Mouse (Mus musculus) kidney, embryonic 14.5 days (tissue): ENCODE data around the gene 3110001I22Rik. TPM values are rescaled to one million over a fixed set of nuclear protein-coding genes. Genes with fewer than 3 reads are reported as not detected.

Source experiments
- ATAC-seq: fragments of 200-750 bp; cut with Nextera tagmentation; 2 replicates; pipeline ENCODE4 v1.8.0; 2017; ENCODE audit warnings: moderate number of reproducible peaks, mild to moderate bottlenecking, moderate TSS enrichment, moderate library complexity; ENCODE audit not compliant: low FRiP score, low TSS enrichment
- H3K27ac ChIP-seq: fragments of 300-500 bp; sonication (generic); 2 replicates; pipeline ENCODE4 v1.5.1; 2014; ENCODE audit warnings: low read depth, mild to moderate bottlenecking, low read length, moderate library complexity, mixed read lengths
- H3K27me3 ChIP-seq: fragments of 300-500 bp; sonication (generic); 2 replicates; pipeline ENCODE4 v1.6.1; 2014; ENCODE audit warnings: mild to moderate bottlenecking, low read length; ENCODE audit not compliant: control insufficient read depth, insufficient read depth
- H3K36me3 ChIP-seq: fragments of 300-500 bp; sonication (generic); 2 replicates; pipeline ENCODE4 v1.6.1; 2014; ENCODE audit warnings: low read length, mixed read lengths; ENCODE audit not compliant: control insufficient read depth, insufficient read depth
- H3K4me1 ChIP-seq: fragments of 300-500 bp; sonication (generic); 2 replicates; pipeline ENCODE4 v1.6.1; 2014; ENCODE audit warnings: low read length, mixed read lengths; ENCODE audit not compliant: control insufficient read depth, insufficient read depth
- H3K4me2 ChIP-seq: fragments of 300-500 bp; sonication (generic); replicated peaks from 2 replicates; pipeline ENCODE4 v1.6.1; 2014; ENCODE audit warnings: low read depth, mild to moderate bottlenecking, low read length
- H3K4me3 ChIP-seq: fragments of 300-500 bp; sonication (generic); 2 replicates; pipeline ENCODE4 v1.5.1; 2014; ENCODE audit warnings: mild to moderate bottlenecking, low read length
- H3K9ac ChIP-seq: fragments of 300-500 bp; sonication (generic); 2 replicates; pipeline ENCODE4 v1.6.1; 2014; ENCODE audit warnings: low read depth, mild to moderate bottlenecking, low read length, moderate library complexity
- H3K9me3 ChIP-seq: fragments of 300-500 bp; sonication (generic); 2 replicates; pipeline ENCODE4 v1.6.1; 2016; ENCODE audit warnings: low read length; ENCODE audit not compliant: control insufficient read depth
- WGBS: fragments of 180-500 bp; shearing (Covaris S2); extraction: QIAGEN DNeasy Blood & Tissue Kit; methylation state at CpG from one replicate; pipeline ENCODE4 v1.1.7; 2014; 5-methylcytosine and 5-hydroxymethylcytosine counted together
- polyA plus RNA-seq: library from polyadenylated mRNA; unstranded; fragments of >200 nt; fragmentation: Nextera tagmentation; extraction: Ambion mirVana; gene quantifications from 2 replicates; pipeline ENCODE4 v1.2.1, GENCODE M21; 2014

Gene 3110001I22Rik
- polyA plus RNA-seq, 1 experiment from 2014 or later: 7.3 TPM

DNA sequence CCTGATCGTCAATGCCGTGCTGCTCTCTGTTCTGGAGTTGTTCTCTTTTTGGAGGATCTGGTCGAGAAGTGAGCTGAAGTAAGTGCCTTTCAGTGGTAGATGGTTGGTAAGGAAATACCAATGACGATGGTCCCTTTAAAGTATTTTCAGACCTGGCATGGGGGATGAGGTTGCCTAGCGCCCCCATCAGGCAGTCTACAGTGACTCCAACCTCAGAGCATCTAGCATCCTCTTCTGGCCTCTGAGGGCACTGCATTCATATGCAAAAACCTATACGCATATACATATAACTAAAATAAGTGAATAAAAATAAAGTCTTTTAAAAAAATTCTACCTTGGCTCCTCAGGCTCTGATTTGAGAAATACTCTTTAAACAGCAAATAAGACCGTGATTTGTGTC, 27.3 kb downstream of the 3110001I22Rik start:
- no peak overlapping the region for H3K27ac ChIP-seq
- WGBS: 88% methylated on average over 7 of the region's 7 CpGs

DNA sequence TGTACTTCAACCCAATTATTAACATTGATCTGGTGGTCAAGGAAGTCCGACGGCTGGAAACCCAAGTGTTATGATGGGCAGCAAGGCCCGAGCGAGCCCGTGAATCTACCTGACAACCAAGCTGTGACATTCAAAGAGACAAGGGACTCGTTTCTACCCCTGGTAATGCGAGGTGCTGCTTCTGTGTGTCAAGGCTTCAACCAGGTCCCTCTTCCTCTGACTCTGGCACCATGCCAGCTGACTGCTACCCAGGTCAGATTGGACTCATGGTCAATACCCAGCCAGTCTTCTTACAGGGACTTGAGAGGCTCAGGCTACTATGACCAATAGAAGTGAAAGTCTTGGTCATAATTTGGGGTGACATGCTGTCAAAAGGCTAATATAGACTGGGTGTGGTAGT, 30.5 kb downstream of the 3110001I22Rik start:
- Histone ChIP-seq H3K9me3 (no peaks in the 10 kb centered on the region), H3K27ac (no peak overlapping the region), H3K4me1 (no peaks in the 10 kb centered on the region), H3K9ac (no peak overlapping the region), H3K36me3 (peaks cover 46% of the 10 kb centered on the region), H3K27me3 (no peaks in the 10 kb centered on the region), H3K4me3 (no peak overlapping the region), H3K4me2 (no peak overlapping the region)
- WGBS: 95% methylated on average over 7 of the region's 7 CpGs
- no peak for ATAC-seq

More for the DNA sequence above, 27.3 kb downstream of the 3110001I22Rik start:
- Histone ChIP-seq H3K4me1 (no peaks in the 10 kb centered on the region), H3K9me3 (no peaks in the 10 kb centered on the region), H3K27me3 (no peaks in the 10 kb centered on the region), H3K4me2 (no peak overlapping the region), H3K4me3 (no peak overlapping the region), H3K36me3 (peaks cover 64% of the 10 kb centered on the region), H3K9ac (no peak overlapping the region)
- ATAC-seq: no peak

DNA sequence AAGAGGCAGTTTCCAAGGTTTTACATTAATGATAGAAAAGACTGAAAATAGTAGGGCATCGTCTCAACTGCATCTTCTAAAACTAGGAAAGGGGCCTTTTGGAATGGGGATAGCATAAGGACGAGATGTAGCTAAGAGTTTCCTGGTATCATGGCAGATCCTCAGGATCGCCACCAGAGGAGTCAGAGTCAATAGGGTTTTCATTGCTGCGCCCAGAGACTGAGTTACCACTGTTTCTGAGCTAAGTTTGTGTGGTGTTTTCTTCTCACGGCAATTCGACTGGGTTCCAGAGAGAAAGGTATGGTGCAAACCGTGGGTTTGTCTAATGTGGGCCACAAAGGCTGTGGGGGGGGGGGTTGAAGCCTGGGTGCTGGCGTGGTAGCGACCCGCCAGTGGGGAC, 32.9 kb downstream of the 3110001I22Rik start:
- H3K4me3 ChIP-seq: no peak overlapping the region
- no peaks in the 10 kb centered on the region for H3K4me1 ChIP-seq
- WGBS: 97% methylated on average over 10 of the region's 10 CpGs
- H3K9ac ChIP-seq: no peak overlapping the region
- H3K9me3 ChIP-seq: no peaks in the 10 kb centered on the region
- no peak overlapping the region for H3K4me2 ChIP-seq
- no peak for ATAC-seq
- no peak overlapping the region for H3K27ac ChIP-seq
- H3K27me3 ChIP-seq: no peaks in the 10 kb centered on the region
- peaks cover 25% of the 10 kb centered on the region for H3K36me3 ChIP-seq

DNA sequence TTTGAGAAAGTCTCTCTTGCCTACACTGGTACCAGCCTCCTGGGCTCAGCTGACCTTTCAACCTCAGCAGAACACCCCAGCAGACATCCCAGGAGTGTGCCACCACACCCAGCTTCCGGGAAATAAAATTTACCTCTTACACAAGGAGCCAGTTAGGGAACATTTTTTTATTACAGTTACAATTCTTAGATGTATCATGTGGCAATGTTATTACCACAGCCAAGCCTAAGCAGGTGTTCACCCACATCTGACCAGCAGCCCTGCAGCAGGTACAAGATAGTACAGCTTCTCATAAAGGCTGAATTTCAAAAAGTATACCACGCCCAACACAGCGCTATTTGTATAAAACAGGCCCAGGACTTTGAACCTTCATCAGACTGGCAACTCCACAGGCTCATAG, 43.2 kb downstream of the 3110001I22Rik start:
- no peaks in the 10 kb centered on the region for H3K4me1 ChIP-seq
- no peaks in the 10 kb centered on the region for H3K36me3 ChIP-seq
- H3K9me3 ChIP-seq: no peaks in the 10 kb centered on the region
- no peak overlapping the region for H3K4me3 ChIP-seq
- H3K9ac ChIP-seq: no peak overlapping the region
- no peak overlapping the region for H3K27ac ChIP-seq
- H3K27me3 ChIP-seq: no peaks in the 10 kb centered on the region
- ATAC-seq: no peak
- H3K4me2 ChIP-seq: no peak overlapping the region
- 91% methylated on average over 3 of the region's 3 CpGs for WGBS

DNA sequence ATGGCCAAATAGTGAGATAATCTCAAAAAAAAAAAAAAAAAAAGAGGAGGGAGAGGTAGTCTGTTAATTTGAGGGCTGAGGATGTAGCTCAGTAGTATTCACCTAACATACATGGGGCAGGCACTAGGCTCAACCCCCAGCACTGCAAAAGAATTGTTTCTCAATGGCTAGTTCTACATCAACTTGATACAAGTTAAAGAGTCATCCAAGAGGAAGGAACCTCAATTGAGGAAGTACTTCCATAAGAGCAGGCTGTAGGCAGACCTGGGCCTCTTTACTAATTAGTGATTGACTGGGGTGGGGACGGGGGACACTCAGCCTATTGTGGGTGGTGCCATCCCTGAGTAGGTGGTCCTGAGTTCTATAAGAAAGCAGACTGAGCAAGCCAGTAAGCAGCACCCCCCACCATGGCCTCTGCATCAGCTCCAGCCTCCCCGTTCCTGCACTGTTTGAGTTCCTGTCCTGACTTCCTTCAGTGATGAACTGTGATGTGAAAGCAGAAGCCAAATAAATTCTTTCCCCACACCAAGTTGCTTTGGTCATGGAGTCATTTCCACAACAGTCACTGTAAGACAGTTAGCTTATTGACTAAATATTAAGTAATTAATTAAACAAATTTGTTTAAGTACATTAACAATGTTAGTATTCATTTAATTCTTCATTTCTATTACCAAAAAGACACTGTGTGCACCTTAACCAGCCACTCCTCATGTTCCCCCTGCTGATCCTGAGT, 45.3 kb downstream of the 3110001I22Rik start:
- no peaks in the 10 kb centered on the region for H3K27me3 ChIP-seq
- WGBS: 74% methylated on average over 2 of the region's 2 CpGs
- no peak overlapping the region for H3K4me2 ChIP-seq
- no peaks in the 10 kb centered on the region for H3K36me3 ChIP-seq
- no peak overlapping the region for H3K4me3 ChIP-seq
- H3K9ac ChIP-seq: no peak overlapping the region
- ATAC-seq: no peak
- H3K27ac ChIP-seq: no peak overlapping the region
- no peaks in the 10 kb centered on the region for H3K4me1 ChIP-seq
- no peaks in the 10 kb centered on the region for H3K9me3 ChIP-seq

DNA sequence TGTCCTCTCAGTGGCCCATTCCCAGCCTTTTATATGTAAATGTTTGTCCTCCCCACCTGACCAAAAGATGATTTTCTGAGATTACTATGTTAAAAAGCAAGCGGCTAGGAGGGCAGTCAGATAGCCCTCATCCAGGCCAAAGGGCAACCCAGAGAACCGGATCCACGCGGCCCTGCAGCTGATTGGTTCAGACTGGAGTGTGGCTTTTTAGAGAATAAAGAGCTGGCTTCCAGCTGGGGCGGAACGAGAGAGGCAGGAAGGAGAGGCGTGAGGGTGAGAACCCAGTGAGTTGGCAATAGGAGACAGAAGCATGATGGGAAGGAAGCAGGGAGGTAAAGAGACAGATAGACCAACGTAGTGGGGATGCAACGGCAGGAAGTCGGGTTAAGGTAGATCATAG, 51.2 kb downstream of the 3110001I22Rik start:
- Histone ChIP-seq H3K9me3 (no peaks in the 10 kb centered on the region), H3K4me2 (no peak overlapping the region), H3K4me3 (no peak overlapping the region), H3K9ac (no peak overlapping the region), H3K4me1 (no peaks in the 10 kb centered on the region), H3K36me3 (no peaks in the 10 kb centered on the region), H3K27ac (no peak overlapping the region), H3K27me3 (no peaks in the 10 kb centered on the region)
- ATAC-seq: no peak
- 38% methylated on average over 10 of the region's 10 CpGs for WGBS

DNA sequence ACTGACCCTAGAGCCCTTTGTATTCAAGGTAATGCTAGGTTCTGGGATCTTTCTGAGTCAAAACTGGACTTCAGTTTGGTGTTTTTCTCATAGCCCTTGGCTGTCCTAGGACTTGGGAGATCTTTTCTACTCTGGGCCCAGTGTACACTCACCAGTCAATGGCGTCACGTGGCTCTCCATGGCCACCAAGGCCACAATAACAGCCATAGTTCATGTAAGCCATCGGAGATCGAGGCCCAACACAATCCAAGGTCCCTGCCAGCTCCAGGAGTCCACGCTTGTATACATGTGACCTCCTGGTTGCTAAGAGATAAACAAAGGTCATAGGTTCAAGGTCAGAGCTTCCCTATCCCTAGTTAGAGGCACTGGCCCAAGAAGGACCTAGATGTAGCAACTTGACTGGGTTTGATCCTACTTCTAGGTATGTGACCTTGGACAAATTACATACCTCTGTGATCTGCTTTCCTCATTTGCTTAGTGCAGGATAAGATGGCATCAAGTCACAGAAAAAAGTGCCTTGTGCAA, 56.1 kb downstream of the 3110001I22Rik start:
- WGBS: 90% methylated on average over 5 of the region's 5 CpGs

More for the DNA sequence above, 56.1 kb downstream of the 3110001I22Rik start:
- Histone ChIP-seq H3K9ac (no peak overlapping the region), H3K4me2 (no peak overlapping the region), H3K36me3 (no peaks in the 10 kb centered on the region), H3K27me3 (no peaks in the 10 kb centered on the region), H3K4me3 (no peak overlapping the region), H3K27ac (no peak overlapping the region), H3K9me3 (no peaks in the 10 kb centered on the region), H3K4me1 (0 out of 2 replicates have a peak, but pooled peaks cover 3% of the 10 kb centered on the region)
- no peak for ATAC-seq

Other genes with a start within 250 kb of the 3110001I22Rik start
- 25.6 and 42.1 TPM in 2 replicates for gene Parn, start 3.8 kb upstream of the 3110001I22Rik start, polyA plus RNA-seq
- gene Bfar, start 71 bp upstream of the 3110001I22Rik start, polyA plus RNA-seq: 50.3 and 51.1 TPM in 2 replicates
- 0.13 TPM in 1 of 2 replicates, not detected in the other for gene Pla2g10, start 59.1 kb downstream of the 3110001I22Rik start, polyA plus RNA-seq
- gene Rrn3, start 108.8 kb downstream of the 3110001I22Rik start, polyA plus RNA-seq: 48.9 and 74.7 TPM in 2 replicates
- gene Ntan1, start 146.9 kb downstream of the 3110001I22Rik start, polyA plus RNA-seq: 149 and 162 TPM in 2 replicates
- 49.5 and 87.5 TPM in 2 replicates for gene Pdxdc1, start 231.2 kb downstream of the 3110001I22Rik start, polyA plus RNA-seq
- gene Mpv17l, start 231.2 kb downstream of the 3110001I22Rik start, polyA plus RNA-seq: 5.3 and 5.8 TPM in 2 replicates